Mouse (Mus musculus) left cerebral cortex, postnatal 14 days (tissue): ENCODE measurements at regions not wholly inside any gene's neighbourhood (a gene's known extent, or its start where the extent isn't known, plus 50 kb on each side); places are given as distances from the start of the nearest gene placed in this dataset.
"Not testable (repeated sequence)": the region's sequence is repeated elsewhere in the genome, so short reads cannot be mapped to it uniquely, and the experiment has no call there.

Source experiments
- DNase-seq, 2 experiments: peaks; one replicate each; pipeline ENCODE4 v3.0.0; 2021 to 2022; ENCODE audit warnings: low spot score in 2 of 2, mixed read lengths in 1 of 2
- intact Hi-C: fragments of 180-260 bp; cut with DNase I; formaldehyde crosslinking; loops from one replicate; pipeline ENCODE4 v1.15.1; 2025

DNA sequence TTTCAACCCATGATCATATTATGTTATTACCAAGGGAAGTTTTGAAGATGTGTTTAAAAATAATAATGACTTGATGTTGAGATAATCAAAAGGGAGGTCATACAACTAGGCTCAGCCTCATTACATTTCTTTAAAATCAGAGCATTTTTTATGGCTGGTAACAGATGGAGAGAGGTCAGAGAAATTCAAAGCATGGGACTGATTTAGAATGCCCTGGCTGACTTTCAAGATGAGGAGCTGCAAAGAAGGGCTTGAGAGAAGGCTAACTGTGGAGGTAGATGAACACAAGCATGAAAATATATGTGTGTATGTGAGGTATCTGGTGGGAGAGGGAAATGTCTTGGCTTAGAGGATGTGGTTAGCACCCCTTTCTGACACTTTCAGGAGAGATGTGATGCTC lies 502.6 kb upstream of the Gdi2 start:
- DNase-seq, intact Hi-C loops: not testable (repeated sequence)

DNA sequence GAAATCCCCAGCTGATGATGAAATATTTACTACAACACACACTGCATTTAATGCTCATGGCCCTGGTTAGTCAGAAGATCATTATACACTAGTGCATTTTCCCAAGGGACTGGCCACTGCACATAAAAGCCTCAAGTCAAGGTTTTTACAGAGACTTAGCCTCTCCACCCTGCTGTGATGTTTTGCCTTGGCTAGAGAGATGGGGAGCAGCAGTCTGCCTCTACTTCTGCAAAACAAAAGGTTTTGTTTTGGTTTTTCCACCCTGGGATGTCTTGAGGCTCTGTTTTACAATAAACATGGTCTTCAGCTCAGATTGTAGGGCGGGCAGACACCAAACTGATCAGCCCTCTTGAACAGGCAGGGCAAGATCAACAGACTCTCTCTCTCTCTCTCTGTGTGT lies 500.9 kb upstream of the Gdi2 start:
- intact Hi-C loops: not testable (repeated sequence)
- DNase-seq: peak; percentile 1 to 3

DNA sequence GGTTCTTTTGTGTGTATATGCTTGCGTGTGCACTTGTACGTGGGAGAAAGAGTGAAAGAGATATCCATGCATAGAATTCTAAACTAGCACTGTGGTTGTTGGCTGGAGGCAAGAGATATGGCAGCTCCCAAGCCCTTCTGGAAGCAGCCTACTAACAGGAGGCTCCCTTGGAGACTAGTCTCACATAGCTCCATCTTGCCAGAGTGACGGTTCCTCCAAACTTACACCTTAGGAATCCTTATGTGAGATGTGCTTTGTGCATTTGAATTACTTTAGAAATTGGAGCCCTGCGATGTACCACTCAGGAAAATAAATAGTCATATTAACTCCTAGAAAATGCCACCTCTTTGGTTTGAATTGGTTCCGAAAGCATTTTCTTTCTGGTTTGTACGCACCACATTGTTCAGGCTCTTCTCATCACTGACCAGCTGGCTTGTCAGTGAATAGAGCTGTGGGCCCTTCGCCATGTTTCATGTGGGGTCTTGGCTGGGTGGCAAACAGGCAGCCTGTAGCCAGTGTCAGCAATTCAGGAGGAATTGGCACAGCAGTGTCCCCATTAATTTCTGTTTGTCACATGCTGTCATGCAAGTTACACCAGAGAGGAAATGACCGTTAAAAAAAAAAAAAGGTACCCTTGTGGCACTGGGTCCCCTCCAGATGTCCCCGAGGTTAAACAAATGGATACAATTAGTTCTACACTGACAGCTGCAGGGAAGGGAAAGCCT lies 491.3 kb upstream of the Gdi2 start:
- intact Hi-C loops, DNase-seq: not testable (repeated sequence)

DNA sequence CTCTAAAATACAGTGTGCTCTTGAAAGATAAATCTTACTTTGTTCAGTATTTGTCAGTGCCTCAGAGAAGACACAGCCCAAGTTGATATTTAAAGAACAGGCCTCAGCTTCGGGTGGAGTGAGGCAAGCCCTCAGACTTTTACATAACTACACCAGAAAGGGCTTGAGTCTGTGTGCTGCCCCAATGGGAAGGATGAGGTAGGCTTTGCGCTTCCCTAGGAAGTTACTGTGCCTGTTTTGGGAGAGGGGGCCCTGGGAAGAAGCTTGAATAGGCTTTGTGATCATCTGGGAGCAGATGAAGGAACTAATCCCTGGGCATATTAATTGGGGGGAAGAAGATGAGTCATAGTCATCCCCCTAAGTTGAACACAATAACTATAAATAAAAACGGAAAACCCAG lies 454.4 kb upstream of the Gdi2 start:
- DNase-seq, intact Hi-C loops: not testable (repeated sequence)

DNA sequence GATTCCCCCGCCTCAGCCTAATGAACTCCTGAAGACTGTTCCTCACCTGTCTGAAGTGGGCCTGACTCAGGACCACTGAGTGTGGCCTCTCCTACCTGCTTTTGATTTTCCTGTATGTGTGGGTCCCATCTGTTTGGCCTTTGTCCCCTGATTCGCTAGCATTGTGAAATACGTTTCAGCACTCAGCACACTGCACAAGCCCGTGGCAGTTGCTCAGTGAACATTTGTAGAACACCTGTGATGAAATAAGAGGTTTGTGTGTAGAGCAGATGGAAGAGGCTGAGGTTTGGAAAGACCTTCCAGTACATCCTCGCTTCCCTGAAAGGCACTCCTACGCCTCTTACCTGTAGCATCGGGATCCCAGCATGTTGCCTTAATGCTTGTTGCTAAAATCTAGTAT lies 447.9 kb upstream of the Gdi2 start:
- intact Hi-C loops, DNase-seq: not testable (repeated sequence)

DNA sequence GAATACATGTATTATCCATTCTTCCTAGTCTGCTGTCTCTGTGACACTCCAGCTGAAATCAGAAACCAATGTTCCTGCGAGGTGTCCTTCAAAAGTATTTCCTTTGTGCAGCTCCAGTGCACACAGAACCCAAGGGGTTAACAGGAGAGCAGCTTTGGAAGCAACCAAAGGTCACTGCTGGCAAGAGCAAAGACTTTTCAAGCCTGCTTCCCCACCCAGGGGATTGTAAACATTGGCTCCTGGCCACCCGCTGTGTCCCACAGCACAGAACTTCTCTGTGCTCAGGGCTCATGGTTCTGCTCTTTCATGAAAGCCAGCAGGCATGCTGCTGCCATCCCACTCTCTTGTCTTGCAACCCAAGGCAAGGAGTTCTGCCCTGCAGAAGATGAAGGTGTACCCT lies 431.3 kb upstream of the Gdi2 start:
- DNase-seq, intact Hi-C loops: not testable (repeated sequence)

DNA sequence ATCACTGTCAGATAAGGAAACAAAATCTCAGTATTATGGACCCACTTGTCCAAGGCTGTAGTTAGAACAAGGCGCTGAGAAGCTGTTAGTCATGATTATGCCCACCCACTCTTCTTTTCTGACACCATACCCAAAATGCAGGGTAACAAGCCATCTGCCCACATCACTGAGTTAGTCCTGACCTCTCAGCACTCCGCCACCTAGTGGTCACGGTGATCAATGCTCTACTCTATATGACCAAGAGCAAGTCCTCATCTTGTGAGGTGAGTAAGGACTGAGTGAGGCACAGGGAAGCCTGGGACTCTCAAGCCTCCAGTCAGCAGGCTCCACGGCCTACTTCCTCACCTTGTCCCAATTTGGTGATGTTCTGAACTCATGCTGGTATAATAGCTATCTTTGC lies 409.7 kb upstream of the Gdi2 start:
- intact Hi-C loops, DNase-seq: not testable (repeated sequence)

DNA sequence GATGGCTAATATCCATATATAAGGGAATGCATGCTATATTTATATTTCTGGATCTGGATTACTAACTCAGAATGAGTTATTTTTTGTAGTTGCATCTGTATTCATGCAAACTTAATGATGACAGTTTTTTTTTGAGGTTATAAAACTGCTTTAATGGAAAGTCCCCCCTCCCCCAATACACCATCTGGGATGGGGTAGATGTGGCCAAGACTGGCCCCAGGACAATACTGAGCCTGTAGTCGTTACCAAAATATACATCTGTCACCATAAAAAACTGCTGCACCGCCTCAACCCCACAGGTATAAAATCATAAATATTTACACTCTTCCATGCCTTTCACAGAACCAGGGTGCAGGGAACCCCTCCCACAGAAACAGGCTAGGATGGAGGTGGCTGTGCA lies 400.6 kb upstream of the Gdi2 start:
- DNase-seq: not testable (repeated sequence)

DNA sequence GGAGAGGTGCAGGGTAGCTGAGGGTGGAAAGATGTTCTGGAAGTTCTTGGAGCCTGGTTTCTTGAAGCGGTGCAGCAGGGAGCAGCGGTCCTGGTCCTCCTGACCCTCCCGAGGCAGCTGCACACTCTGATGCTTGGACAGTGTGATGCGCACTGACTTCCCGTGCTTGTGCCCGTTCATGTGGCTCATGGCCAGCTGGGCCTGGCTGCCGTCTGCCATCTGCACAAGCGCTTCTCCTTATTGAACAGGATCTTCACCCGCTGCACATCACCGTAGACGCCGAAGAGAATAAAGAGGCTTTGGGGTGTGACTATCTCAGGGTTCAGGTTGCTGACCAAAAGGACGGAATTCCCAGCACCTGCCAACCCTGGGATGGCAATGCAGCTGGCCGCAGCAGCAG lies 399.2 kb upstream of the Gdi2 start:
- intact Hi-C loops: no loop called here
- no peak for DNase-seq

More for the DNA sequence above, 400.6 kb upstream of the Gdi2 start:
- intact Hi-C loops: not testable (repeated sequence)

DNA sequence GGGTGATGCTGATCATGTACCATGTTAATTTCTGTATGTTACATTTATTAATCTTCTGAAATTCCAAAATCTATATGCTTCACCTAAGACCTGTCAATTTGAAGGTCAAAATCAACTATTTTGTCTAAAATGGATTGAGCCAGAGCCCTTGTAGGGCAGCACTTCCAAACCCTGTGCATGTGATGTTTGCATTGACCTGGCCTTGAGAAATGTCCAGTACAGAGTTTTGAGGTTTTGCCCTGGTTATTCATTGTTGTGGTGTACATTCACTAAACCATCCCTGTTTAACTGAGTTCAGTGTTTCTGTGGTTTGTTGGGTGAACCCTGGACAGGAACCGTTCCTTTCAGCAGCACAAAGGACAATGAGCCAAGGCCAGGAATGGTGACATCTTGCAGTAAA lies 392.4 kb upstream of the Gdi2 start:
- DNase-seq, intact Hi-C loops: not testable (repeated sequence)
